In the genomic region with DNA sequence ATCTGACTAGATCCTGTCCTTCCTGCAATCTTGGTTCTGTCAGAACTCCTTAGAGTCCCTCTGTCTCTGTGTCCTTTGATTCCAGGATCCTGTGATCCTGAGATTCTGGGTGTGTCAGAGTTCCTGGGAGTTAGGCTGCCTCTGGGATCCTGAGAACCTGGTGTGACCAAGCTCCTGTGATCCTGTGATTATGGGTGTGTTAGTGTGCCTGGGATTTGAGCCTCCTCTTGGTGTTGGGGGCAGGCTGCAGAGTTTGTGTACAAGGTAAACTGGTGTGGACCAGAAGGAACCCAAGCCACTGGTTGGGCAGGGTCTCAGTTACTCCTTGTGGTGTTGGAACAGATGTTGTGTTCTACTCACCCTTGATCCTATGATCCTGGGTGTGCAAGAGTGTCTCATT, we compare ENCODE assay signal across 37 mouse cellular contexts. TPM values are rescaled to one million over a fixed set of nuclear protein-coding genes. Genes with fewer than 3 reads are reported as not detected.
"Had no signal": no experiment of that assay in that cellular context is flagged by ENCODE, and none has a peak within 500 bp of the region (broad histone marks: within the 10 kb centered on the region; RNA-seq: fewer than 3 reads in every experiment).

No protein-coding gene starts in this region.

- H3K36me3 ChIP-seq: embryonic facial prominence, embryonic 10.5 days; embryonic facial prominence, embryonic 12.5 days; embryonic facial prominence, embryonic 13.5 days; embryonic facial prominence, embryonic 15.5 days; forebrain, embryonic 10.5 days; forebrain, embryonic 12.5 days; forebrain, embryonic 15.5 days had no signal

- H3K4me1 ChIP-seq: embryonic facial prominence, embryonic 10.5 days; embryonic facial prominence, embryonic 12.5 days; embryonic facial prominence, embryonic 13.5 days; embryonic facial prominence, embryonic 15.5 days; forebrain, embryonic 10.5 days; forebrain, embryonic 12.5 days; forebrain, embryonic 13.5 days; forebrain, embryonic 15.5 days had no signal

- H3K27ac ChIP-seq: embryonic facial prominence, embryonic 10.5 days; embryonic facial prominence, embryonic 12.5 days; embryonic facial prominence, embryonic 13.5 days; embryonic facial prominence, embryonic 15.5 days; forebrain, embryonic 10.5 days; forebrain, embryonic 12.5 days; forebrain, embryonic 13.5 days; forebrain, embryonic 15.5 days; gastrocnemius, adult 2 months; heart, adult 2 months had no signal

- DNase-seq: cerebellum, adult 2 months; cerebellum, adult 8-10 months; cerebellum, adult 9-10 months; cerebellum, adult 9-11 months; cerebellum, postnatal 10 days; cerebellum, postnatal 14 days; cerebellum, postnatal 25 days; cerebellum, postnatal 36 days; embryo, embryonic 11 days; forebrain, postnatal 0 days; gastrocnemius, adult 2 months; gastrocnemius, postnatal 10 days; gastrocnemius, postnatal 14 days; gastrocnemius, postnatal 25 days; gastrocnemius, postnatal 36 days; heart, adult 2 months had no signal

- ATAC-seq: forebrain, embryonic 13.5 days; forebrain, embryonic 14.5 days; forebrain, embryonic 15.5 days; forebrain, embryonic 16.5 days; forebrain, postnatal 0 days had no signal

- H3K4me3 ChIP-seq: embryonic facial prominence, embryonic 10.5 days; embryonic facial prominence, embryonic 12.5 days; embryonic facial prominence, embryonic 13.5 days; embryonic facial prominence, embryonic 15.5 days; erythroblast, embryonic 14.5 days; forebrain, embryonic 10.5 days; forebrain, embryonic 12.5 days; forebrain, embryonic 13.5 days; forebrain, embryonic 15.5 days; gastrocnemius, adult 2 months; heart, adult 2 months had no signal

- H3K4me2 ChIP-seq: embryonic facial prominence, embryonic 12.5 days; embryonic facial prominence, embryonic 13.5 days; embryonic facial prominence, embryonic 15.5 days; forebrain, embryonic 12.5 days; forebrain, embryonic 13.5 days; forebrain, embryonic 15.5 days had no signal

- H3K27me3 ChIP-seq: embryonic facial prominence, embryonic 12.5 days; embryonic facial prominence, embryonic 13.5 days; embryonic facial prominence, embryonic 15.5 days; forebrain, embryonic 12.5 days; forebrain, embryonic 13.5 days; forebrain, embryonic 15.5 days had no signal

- H3K9ac ChIP-seq: embryonic facial prominence, embryonic 12.5 days; embryonic facial prominence, embryonic 13.5 days; embryonic facial prominence, embryonic 15.5 days; forebrain, embryonic 12.5 days; forebrain, embryonic 13.5 days; forebrain, embryonic 15.5 days; forebrain, postnatal 0 days had no signal

- H3K9me3 ChIP-seq: forebrain, embryonic 15.5 days had no signal

RNA-seq across cellular contexts. Expression of gene Gm30302, which starts 42.4 kb away (rescaled TPM):
- total RNA-seq: common myeloid progenitor, adult 5-6 weeks; forebrain, postnatal 0 days; gastrocnemius, adult 18-20 months; gastrocnemius, adult 2 months; gastrocnemius, adult 8-10 months; gastrocnemius, postnatal 10 days; gastrocnemius, postnatal 14 days; gastrocnemius, postnatal 25 days; gastrocnemius, postnatal 36 days; gastrocnemius, postnatal 4 days; granulocyte monocyte progenitor cell, adult 5-6 weeks had no signal
- polyA plus RNA-seq: cerebellum, adult 2 months; cortical plate, adult 2 months; embryonic facial prominence, embryonic 10.5 days; embryonic facial prominence, embryonic 11.5 days; embryonic facial prominence, embryonic 12.5 days; embryonic facial prominence, embryonic 13.5 days; embryonic facial prominence, embryonic 14.5 days; embryonic facial prominence, embryonic 15.5 days; erythroblast, embryonic 14.5 days; forebrain, embryonic 10.5 days; forebrain, embryonic 11.5 days; forebrain, embryonic 12.5 days; forebrain, embryonic 13.5 days; forebrain, embryonic 14.5 days; forebrain, embryonic 15.5 days; forebrain, embryonic 16.5 days; forebrain, postnatal 0 days; frontal cortex, adult 2 months had no signal
